Mouse (Mus musculus): Measurements from ENCODE around the gene Cyp27a1.

DNA sequence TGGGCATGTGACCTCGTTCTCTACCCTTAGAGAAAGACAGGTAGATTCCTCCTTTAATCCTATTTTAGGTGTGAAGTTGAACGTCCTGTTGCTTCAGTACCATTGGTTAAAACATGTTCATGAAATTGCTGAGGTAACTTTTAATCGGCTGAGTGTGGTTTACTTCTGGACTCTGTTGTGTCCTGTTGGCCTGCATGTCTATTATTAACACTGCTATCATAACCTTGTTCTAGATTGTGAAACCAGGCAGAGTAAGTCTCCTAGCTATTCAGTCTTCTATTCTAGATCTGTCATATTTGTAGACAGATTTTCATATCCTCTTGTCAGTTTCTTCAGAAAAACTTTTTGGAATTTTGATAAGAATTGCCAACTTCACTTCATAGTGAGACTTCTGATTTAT lies 45.0 kb upstream of the Cyp27a1 start:
- TF ChIP-seq POLR2A (IDR thresholded peaks at IDR 0.05; ENCODE audit: extremely low read depth, insufficient read depth, low read length): no peak
- TF ChIP-seq CTCF (IDR thresholded peaks at IDR 0.05; ENCODE audit: low read depth, low read length): no peak
